Mouse (Mus musculus) ES-E14 (cell line): ENCODE data around the gene Nsun2.

Source experiments
- CHD2 ChIP-seq: IDR thresholded peaks from 2 replicates; pipeline ENCODE4 v1.6.1; 2014; ENCODE audit warnings: mild to moderate bottlenecking, low read depth, low read length, inconsistent platforms
- HCFC1 ChIP-seq: IDR thresholded peaks from 2 replicates; pipeline ENCODE4 v1.6.1; 2012; ENCODE audit warnings: low read length, inconsistent platforms, borderline replicate concordance; ENCODE audit not compliant: insufficient read depth
- MAFK ChIP-seq: IDR thresholded peaks from 2 replicates; pipeline ENCODE4 v1.6.1; 2014; ENCODE audit warnings: mild to moderate bottlenecking, low read depth, low read length, inconsistent platforms; ENCODE audit not compliant: insufficient read depth
- ZC3H11A ChIP-seq: IDR thresholded peaks from 2 replicates; pipeline ENCODE4 v1.6.1; 2012; ENCODE audit warnings: low read depth, mild to moderate bottlenecking, inconsistent platforms, low read length, borderline replicate concordance
- ZNF384 ChIP-seq: IDR thresholded peaks from 2 replicates; pipeline ENCODE4 v1.6.1; 2012; ENCODE audit warnings: low read depth, low read length, inconsistent platforms

DNA sequence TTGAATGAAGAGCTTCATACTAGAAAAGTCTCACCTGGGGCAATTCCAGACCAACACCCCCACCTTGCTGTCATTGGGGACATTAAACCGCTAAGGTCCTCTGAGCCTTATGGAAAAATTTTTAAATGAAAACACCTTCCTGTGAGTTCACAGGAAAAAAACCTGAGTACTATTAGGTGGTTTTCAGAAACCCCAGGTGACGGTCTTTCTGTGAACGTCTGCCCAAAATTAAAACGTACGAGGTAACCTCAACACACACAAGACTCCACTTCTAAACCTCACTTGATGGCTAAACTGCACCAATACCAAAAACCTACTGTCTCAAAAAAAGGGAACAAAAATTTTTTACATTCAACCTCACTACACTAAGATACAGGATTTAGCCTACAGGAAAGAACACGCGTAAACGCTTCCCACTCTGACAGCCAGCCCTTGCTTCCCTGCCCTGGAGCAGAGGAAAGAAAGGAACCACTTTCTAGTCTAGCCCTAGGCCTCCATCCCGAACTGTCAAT is 597 bp upstream of the Nsun2 start:
- TF ChIP-seq HCFC1, result no peak
- no peak for TF ChIP-seq CHD2
- TF ChIP-seq ZC3H11A, result no peak
- TF ChIP-seq ZNF384, result no peak
- TF ChIP-seq MAFK, result no peak
